Mouse (Mus musculus): ENCODE measurements around the gene Cnot6.

The Cnot6 gene

DNA sequence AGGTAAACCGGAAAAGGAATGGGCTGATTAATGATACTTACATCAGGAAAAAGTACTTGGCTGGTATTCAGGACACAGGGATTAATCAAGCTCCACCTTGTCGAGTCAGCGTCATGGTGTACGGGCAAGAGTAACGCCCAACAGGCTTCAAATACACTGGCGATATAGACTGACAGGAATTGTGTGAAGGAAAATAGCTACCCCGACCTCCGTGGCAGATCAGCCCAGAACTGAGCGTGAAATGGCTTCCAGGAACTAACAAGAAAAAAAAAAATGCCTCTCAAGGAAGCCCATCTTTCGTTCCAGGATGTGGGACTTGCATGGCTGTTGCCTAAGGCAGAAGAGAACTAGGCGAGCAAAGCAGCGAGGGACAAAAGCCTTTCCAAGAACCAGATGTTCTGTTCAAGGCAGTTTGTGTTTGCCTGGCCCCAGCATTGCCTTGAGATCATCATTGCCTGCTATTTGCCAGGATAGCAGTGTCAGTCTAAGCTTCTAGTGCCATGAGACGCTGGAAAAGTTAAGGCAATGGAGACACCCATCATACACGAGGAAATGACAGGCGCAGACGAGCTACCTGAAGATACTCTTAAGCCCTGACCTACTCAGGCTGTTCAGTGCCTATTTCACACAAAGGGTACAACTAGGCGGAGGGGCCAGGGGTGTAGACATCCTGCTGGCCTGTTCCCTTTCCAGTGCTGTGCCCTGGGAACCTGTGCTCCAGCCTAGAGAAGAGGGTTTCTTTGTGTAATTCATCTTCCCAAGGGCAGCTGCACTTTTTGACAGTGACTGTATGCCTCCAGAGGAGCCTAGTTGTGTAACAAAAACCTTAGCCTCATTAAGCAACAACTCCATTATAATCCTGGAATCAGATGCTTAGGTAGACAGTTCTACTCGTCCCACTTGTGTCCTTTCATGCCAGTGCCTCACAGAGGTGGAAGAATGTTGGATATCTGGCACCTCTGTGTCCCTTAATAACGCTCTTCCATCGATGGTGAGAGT lies 1.1 kb upstream of the Cnot6 start:
- DNase-seq (ENCODE audit: low read depth, low spot score) = no peak

DNA sequence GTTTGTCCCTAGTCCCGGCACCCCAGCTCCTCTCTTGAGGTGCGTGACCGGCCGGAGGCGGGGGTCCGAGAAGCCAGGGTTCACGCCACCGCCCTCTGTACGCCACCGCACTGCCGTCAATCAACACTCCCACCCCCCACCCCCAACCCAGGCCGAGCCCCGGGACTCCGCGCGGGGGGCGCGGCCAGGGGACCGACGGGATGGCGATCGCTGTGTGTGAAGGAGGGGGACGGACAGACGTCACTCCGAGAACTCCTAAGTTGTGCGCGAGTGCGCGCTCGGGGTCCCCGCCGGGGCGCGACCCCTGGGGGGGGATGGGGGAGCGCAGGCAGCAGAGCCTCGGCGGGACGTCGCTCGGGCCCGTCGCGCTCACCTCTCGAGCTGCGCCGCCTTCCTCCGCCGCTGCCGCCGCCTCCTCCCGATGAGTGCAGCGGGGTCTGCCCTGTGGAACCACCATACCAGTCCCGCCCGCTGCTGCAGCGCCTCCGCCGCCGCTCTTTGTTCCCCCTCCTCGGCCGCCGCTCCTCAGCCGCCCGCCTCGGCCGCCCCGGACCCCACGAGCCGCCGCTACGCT lies 455 bp downstream of the Cnot6 start:
- DNase-seq (ENCODE audit: low read depth, low spot score) = no peak

DNA sequence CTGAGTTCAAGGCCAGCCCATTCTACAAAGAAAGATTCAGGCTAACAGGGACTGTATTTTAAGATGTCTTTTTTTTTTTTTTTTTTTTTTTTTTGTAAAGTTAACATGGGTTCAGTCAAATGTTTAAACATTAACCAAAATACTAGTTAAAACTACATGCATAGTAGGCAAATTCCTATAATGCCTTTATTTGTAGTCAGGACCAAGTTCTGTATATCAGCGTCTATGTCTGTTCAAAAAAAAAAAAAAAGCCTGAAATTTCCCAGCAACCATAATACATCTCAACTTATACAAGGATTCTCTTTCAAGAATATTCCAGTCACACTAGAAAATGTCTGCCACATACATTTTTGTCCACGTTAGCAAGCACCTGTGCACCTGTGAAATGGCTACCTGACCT lies 1.9 kb downstream of the Cnot6 start:
- DNase-seq (ENCODE audit: low read depth, low spot score) = no peak

DNA sequence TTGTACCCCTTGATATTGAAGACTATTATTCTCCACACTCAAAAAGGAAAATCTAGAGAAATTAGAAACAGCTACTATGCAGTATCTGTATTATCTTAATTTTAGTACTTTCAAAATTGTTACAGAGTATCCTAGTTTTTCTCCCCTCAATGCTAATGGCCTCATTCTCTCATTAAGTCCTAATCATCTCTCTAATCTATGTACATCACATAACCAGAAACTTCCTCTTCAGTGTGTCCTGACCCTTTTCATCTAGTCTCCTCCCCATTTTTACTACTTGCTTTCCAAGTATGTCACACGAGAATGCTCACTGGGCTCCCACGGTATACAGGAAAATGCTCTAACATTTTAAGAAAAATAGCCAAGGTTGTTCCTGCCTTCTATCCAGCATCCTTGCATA lies 4.7 kb downstream of the Cnot6 start:
- no peak for DNase-seq (ENCODE audit: low read depth, low spot score)

GRCm38 (mm10) chr11:49704804-49705203 lies 7.7 kb downstream of the Cnot6 start:
- DNase-seq (ENCODE audit: low read depth, low spot score) = no peak

GRCm38 (mm10) chr11:49702014-49702413 lies 10.5 kb downstream of the Cnot6 start:
- DNase-seq (ENCODE audit: low read depth, low spot score) = no peak

- no peak for DNase-seq (ENCODE audit: low read depth, low spot score)
Observed at GRCm38 (mm10) chr11:49699079-49699478, 13.4 kb downstream of the Cnot6 start.

DNA sequence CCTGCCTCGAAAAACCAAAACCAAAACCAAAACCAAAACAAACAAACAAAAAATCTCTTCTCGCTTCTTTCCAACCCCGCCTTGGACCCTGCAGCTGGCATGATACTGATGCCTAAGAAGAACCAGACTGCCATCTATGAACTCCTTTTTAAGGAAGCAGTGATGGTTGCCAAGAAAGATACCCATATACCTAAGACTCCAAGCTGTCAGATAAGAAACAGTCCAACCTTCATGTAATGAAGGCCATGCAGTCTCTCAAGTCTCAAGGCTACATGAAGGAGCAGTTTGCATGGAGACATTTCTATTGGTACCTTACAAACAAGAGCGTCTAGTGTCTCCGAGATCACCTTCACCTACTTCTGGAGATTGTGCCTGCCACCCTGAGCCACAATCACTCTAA lies 14.7 kb downstream of the Cnot6 start:
- no peak for DNase-seq (ENCODE audit: low read depth, low spot score)

GRCm38 (mm10) chr11:49696472-49696871 lies 16.1 kb downstream of the Cnot6 start:
- no peak for DNase-seq (ENCODE audit: low read depth, low spot score)

DNA sequence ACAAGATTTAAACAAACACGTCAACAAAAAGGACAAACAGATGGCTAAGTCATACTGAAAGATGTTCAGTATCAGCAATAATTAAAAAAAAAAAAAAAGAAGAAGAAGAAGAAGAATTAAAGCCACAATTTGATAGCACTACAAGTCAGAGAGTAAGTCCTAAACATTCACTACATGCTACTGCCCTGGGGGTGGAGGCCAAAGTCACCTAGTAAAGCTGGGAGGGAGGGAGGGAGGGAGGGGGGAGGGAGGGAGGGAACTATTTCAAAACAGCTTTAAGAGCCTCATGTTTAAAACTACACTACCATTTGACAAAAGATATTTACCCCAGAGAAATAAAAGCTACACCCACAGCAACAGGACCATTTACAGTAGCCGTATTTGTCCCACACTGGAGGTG lies 16.8 kb downstream of the Cnot6 start:
- no peak for DNase-seq (ENCODE audit: low read depth, low spot score)

GRCm38 (mm10) chr11:49695013-49695412 lies 17.5 kb downstream of the Cnot6 start:
- DNase-seq (ENCODE audit: low read depth, low spot score) = no peak

DNA sequence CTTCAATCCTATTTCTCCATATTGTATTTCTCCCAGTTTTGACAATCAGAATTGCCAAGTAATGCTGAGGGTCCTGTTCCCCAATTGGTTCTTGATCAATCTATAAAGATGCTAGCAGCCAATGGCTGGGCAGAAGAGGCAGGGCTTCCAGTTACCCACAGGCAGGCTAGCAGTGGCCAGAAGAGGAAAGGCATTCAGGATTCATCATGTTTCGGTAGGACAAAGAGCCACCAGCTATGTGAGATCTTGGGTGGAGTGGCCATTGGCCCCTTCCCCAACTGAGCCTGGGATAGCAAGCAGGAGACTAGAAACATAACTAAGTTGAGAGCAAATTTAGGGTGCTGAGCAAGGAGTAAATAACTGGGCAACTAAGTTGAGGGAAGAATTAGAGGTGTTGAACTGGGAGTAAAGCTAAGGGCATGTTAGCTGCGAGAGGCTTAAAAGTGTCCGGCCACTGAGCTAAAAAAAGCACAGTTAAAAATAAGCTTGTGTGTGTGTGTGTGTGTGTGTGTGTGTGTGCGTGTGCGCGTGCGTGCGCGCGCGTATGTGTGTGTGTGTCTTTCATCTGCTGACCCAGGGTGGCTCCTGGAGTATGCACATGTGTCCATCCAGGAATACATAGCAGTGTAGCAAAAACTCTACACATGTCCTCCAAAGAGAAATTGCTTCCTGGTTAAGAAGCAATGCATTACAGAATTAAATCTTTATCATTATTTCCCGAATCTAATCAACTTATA lies 28.1 kb downstream of the Cnot6 start:
- no peak for DNase-seq (ENCODE audit: low read depth, low spot score)

DNA sequence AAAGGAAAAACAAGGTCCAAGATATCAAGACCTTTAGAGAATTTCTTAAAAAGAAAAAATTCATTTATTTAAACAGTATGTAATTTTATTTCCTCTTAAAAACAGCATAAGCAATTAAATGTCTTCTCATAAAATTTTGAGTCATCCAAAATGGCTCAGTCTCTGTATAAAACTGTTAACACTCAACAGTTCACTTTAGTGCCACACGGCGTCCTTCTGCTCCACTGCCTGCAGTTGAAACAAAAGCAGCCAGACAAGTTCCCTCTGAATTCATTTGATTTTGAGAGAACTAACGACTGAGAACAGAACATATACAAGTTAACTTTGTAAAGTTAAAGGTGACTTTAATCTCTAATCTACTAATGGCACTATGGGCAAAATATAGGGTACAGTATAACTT lies 39.1 kb downstream of the Cnot6 start:
- no peak for DNase-seq (ENCODE audit: low read depth, low spot score)

- no peak for DNase-seq (ENCODE audit: low read depth, low spot score)
Observed at GRCm38 (mm10) chr11:49665462-49665861, 47.1 kb downstream of the Cnot6 start.

GRCm38 (mm10) chr11:49664262-49665140 lies 48.0 kb downstream of the Cnot6 start:
- no peak for DNase-seq (ENCODE audit: low read depth, low spot score)

- DNase-seq (ENCODE audit: low read depth, low spot score) = no peak
Observed at GRCm38 (mm10) chr11:49663310-49663709, 49.2 kb downstream of the Cnot6 start, which contains the start of gene Scgb3a1. Scgb3a1 (plus strand) TSS chr11:49663610.

DNA sequence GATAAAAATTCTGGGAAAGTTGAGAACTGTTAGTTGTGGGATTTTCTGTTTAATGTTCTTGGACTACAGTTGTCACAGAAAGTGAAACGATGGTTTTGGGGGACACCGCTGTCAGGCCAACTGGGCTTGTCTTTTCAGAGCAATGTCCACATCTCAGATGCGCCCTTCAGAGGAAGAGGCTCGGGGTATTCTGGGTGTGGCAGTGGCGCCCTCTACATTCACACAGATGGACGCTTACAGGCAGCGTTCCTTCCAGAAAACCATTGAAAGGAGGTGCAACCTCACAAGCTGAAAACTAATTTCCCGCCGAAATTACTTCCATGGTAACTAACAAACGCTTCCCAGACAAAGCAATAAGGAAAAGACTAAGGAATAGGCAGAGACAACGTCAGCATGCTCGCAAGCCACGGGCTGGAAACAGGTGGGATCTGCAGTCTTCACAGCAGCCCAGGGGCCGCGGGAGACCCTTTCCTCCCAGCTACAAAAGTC lies 50.2 kb downstream of the Cnot6 start:
- no peak for DNase-seq (ENCODE audit: low read depth, low spot score)

DNA sequence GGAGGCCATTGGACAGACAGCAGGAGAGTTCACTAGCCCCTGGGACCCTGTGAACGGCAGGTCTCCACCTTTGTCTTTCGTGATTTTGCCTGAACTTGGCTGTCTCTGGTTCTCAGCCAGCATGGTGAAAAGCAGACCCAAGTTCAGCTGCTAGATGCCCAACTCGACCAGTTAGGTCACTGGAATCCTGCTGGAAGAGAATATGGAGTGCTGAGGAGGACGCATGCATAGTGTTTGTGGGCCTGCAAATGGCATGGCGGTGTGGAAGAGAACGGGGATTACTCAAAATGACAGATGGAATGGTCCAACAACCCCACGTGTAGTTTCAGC lies 53.1 kb downstream of the Cnot6 start:
- no peak for DNase-seq (ENCODE audit: low read depth, low spot score)

GRCm38 (mm10) chr11:49658791-49659469 lies 53.6 kb downstream of the Cnot6 start:
- DNase-seq (ENCODE audit: low read depth, low spot score) = no peak

DNA sequence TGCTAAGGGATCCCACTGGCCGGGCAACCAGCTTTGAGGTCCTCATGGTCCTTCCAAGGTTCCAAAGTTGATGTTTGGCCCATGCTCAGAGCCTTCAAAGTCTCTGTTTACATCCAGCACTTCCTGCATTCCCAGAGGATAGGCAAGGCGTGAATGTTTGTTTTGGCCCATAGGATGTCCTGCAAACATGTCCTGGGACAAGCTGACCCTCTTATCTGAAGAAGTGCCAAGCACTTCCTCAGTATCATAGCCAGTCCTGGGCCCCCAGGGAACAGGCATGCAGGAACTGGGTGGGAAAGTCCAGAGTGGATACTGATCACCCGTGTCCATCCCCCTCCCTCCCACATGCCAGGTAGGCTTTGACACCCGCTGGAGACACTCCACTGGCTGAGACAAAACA lies 54.5 kb downstream of the Cnot6 start:
- no peak for DNase-seq (ENCODE audit: low read depth, low spot score)

GRCm38 (mm10) chr11:49655501-49655900 lies 57.0 kb downstream of the Cnot6 start:
- no peak for DNase-seq (ENCODE audit: low read depth, low spot score)

All from brain, embryonic 18.5 days (tissue).